Mouse (Mus musculus) kidney, adult 10 weeks (tissue): ENCODE data around the gene Slc6a16. TPM values are rescaled to one million over a fixed set of nuclear protein-coding genes. Genes with fewer than 3 reads are reported as not detected.

Experiments used
- polyA plus RNA-seq: library from polyadenylated mRNA; stranded (reverse); fragments of 350-450 nt; fragmentation: Illumina TruSeq; extraction: RNeasy Lipid Tissue Mini Kit (QIAGEN cat#74804); gene quantifications from one replicate; pipeline ENCODE4 v1.2.3, GENCODE M21; 2014; ENCODE audit warnings: low read depth, low replicate concordance

Slc6a16 gene
- polyA plus RNA-seq: not detected

GRCm38 (mm10) chr7:45240633-45241388, at the start of gene Slc6a16:
TSS of gene Slc6a16 (plus strand) at chr7:45241085.

GRCm38 (mm10) chr7:45204380-45205143, 36.3 kb upstream of the Slc6a16 start, which contains the start of gene Ccdc155:
TSS of gene Ccdc155 (minus strand) at chr7:45204892.

GRCm38 (mm10) chr7:45211851-45212251, 29.0 kb upstream of the Slc6a16 start, which contains the start of gene Dkkl1:
TSS of gene Dkkl1 (minus strand) at chr7:45212147.

GRCm38 (mm10) chr7:45215673-45216441, 25.0 kb upstream of the Slc6a16 start, which contains the start of gene Tead2:
TSS of gene Tead2 (plus strand) at chr7:45215753.

GRCm38 (mm10) chr7:45238723-45239496, 2.0 kb upstream of the Slc6a16 start, which contains the start of gene Cd37:
TSS of gene Cd37 (minus strand) at chr7:45239115.

GRCm38 (mm10) chr7:45277136-45277760, 36.4 kb downstream of the Slc6a16 start, which contains the start of gene Slc6a21:
TSS of gene Slc6a21 (plus strand) at chr7:45277513.

Other genes with a start within 250 kb of the Slc6a16 start
- 12.8 TPM for gene Irf3, start 243.4 kb upstream of the Slc6a16 start, polyA plus RNA-seq
- not detected for gene Bcl2l12, start 242.4 kb upstream of the Slc6a16 start, polyA plus RNA-seq
- gene Scaf1, start 224.7 kb upstream of the Slc6a16 start, polyA plus RNA-seq: 2.1 TPM
- gene Rras, start 223.1 kb upstream of the Slc6a16 start, polyA plus RNA-seq: 2.3 TPM
- 0.12 TPM for gene Prr12, start 188.2 kb upstream of the Slc6a16 start, polyA plus RNA-seq
- 4.2 TPM for gene Nosip, start 178.7 kb upstream of the Slc6a16 start, polyA plus RNA-seq
- 1.7 TPM for gene Prrg2, start 178.4 kb upstream of the Slc6a16 start, polyA plus RNA-seq
- gene Rcn3, start 148.9 kb upstream of the Slc6a16 start, polyA plus RNA-seq: not detected
- gene Fcgrt, start 137.2 kb upstream of the Slc6a16 start, polyA plus RNA-seq: 17.1 TPM
- gene Rps11, start 116.6 kb upstream of the Slc6a16 start, polyA plus RNA-seq: 257 TPM
- 320 TPM for gene Rpl13a, start 112.3 kb upstream of the Slc6a16 start, polyA plus RNA-seq
- not detected for gene Gm45713, start 104.9 kb upstream of the Slc6a16 start, polyA plus RNA-seq
- 6.0 TPM for gene Flt3l, start 104.7 kb upstream of the Slc6a16 start, polyA plus RNA-seq
- not detected for gene Pih1d1, start 86.8 kb upstream of the Slc6a16 start, polyA plus RNA-seq
- 2.0 TPM for gene Aldh16a1, start 86.5 kb upstream of the Slc6a16 start, polyA plus RNA-seq
- not detected for gene Slc17a7, start 77.1 kb upstream of the Slc6a16 start, polyA plus RNA-seq
- not detected for gene Gfy, start 61.5 kb upstream of the Slc6a16 start, polyA plus RNA-seq
- not detected for gene Pth2, start 60.1 kb upstream of the Slc6a16 start, polyA plus RNA-seq
- gene Ccdc155, start 36.2 kb upstream of the Slc6a16 start, polyA plus RNA-seq: not detected
- gene Dkkl1, start 28.9 kb upstream of the Slc6a16 start, polyA plus RNA-seq: not detected
- 0.44 TPM for gene Tead2, start 25.3 kb upstream of the Slc6a16 start, polyA plus RNA-seq
- not detected for gene Cd37, start 2.0 kb upstream of the Slc6a16 start, polyA plus RNA-seq
- gene Slc6a21, start 36.4 kb downstream of the Slc6a16 start, polyA plus RNA-seq: not detected
- 0.24 TPM for gene Trpm4, start 92.7 kb downstream of the Slc6a16 start, polyA plus RNA-seq
- not detected for gene Hrc, start 94.2 kb downstream of the Slc6a16 start, polyA plus RNA-seq
- gene Ppfia3, start 125.9 kb downstream of the Slc6a16 start, polyA plus RNA-seq: not detected
- gene Lin7b, start 129.5 kb downstream of the Slc6a16 start, polyA plus RNA-seq: not detected
- gene Snrnp70, start 154.7 kb downstream of the Slc6a16 start, polyA plus RNA-seq: 40.0 TPM
- not detected for gene Kcna7, start 164.6 kb downstream of the Slc6a16 start, polyA plus RNA-seq
- gene Ntf5, start 172.6 kb downstream of the Slc6a16 start, polyA plus RNA-seq: 0.53 TPM
- gene Lhb, start 179.7 kb downstream of the Slc6a16 start, polyA plus RNA-seq: not detected
- gene Gys1, start 193.8 kb downstream of the Slc6a16 start, polyA plus RNA-seq: 5.7 TPM
- 0.36 TPM for gene Ruvbl2, start 197.0 kb downstream of the Slc6a16 start, polyA plus RNA-seq
- 9.1 TPM for gene Ftl1, start 218.8 kb downstream of the Slc6a16 start, polyA plus RNA-seq
- 0.65 TPM for gene Bax, start 225.8 kb downstream of the Slc6a16 start, polyA plus RNA-seq
- not detected for gene Tulp2, start 240.8 kb downstream of the Slc6a16 start, polyA plus RNA-seq
- not detected for gene Gm45808, start 245.7 kb downstream of the Slc6a16 start, polyA plus RNA-seq
- gene Dhdh, start 247.7 kb downstream of the Slc6a16 start, polyA plus RNA-seq: 13.6 TPM